Mouse (Mus musculus) stomach, embryonic 14.5 days (tissue): Measurements from ENCODE around the gene Zcchc12. TPM values are rescaled to one million over a fixed set of nuclear protein-coding genes. Genes with fewer than 3 reads are reported as not detected.

Experiments used
- ATAC-seq: fragments of 200-750 bp; cut with Nextera tagmentation; 2 replicates; pipeline ENCODE4 v1.8.0; 2017; ENCODE audit warnings: low read depth, moderate TSS enrichment; ENCODE audit not compliant: insufficient number of reproducible peaks, insufficient read depth, low FRiP score
- H3K27ac ChIP-seq: fragments of 300-500 bp; sonication (generic); 2 replicates; pipeline ENCODE4 v1.5.1; 2014; ENCODE audit warnings: mild to moderate bottlenecking, low read length, moderate library complexity, mixed read lengths
- H3K27me3 ChIP-seq: fragments of 300-500 bp; sonication (generic); 2 replicates; pipeline ENCODE4 v1.6.1; 2014; ENCODE audit warnings: low read length, control low read depth, mixed read lengths; ENCODE audit not compliant: control insufficient read depth, insufficient read depth
- H3K36me3 ChIP-seq: fragments of 300-500 bp; sonication (generic); 2 replicates; pipeline ENCODE4 v1.6.1; 2014; ENCODE audit warnings: mild to moderate bottlenecking, control low read depth, low read length, moderate library complexity, mixed read lengths; ENCODE audit not compliant: control insufficient read depth, insufficient read depth
- H3K4me1 ChIP-seq: fragments of 300-500 bp; sonication (generic); 2 replicates; pipeline ENCODE4 v1.6.1; 2014; ENCODE audit warnings: low read length, control low read depth, mixed read lengths; ENCODE audit not compliant: control insufficient read depth, insufficient read depth
- H3K4me2 ChIP-seq: fragments of 300-500 bp; sonication (generic); replicated peaks from 2 replicates; pipeline ENCODE4 v1.6.1; 2014; ENCODE audit warnings: low read depth, low read length, control low read depth
- H3K4me3 ChIP-seq: fragments of 300-500 bp; sonication (generic); 2 replicates; pipeline ENCODE4 v1.5.1; 2014; ENCODE audit warnings: low read depth, low read length, control low read depth
- H3K9ac ChIP-seq: fragments of 300-500 bp; sonication (generic); replicated peaks from 2 replicates; pipeline ENCODE4 v1.6.1; 2014; ENCODE audit warnings: low read depth, mild to moderate bottlenecking, control low read depth, low read length, moderate library complexity, mixed read lengths
- H3K9me3 ChIP-seq: fragments of 300-500 bp; sonication (generic); 2 replicates; pipeline ENCODE4 v1.6.1; 2016; ENCODE audit warnings: low read depth, low read length, control low read depth; ENCODE audit not compliant: control insufficient read depth
- WGBS: fragments of 180-500 bp; shearing (Covaris S2); extraction: QIAGEN DNeasy Blood & Tissue Kit; methylation state at CpG from one replicate; pipeline ENCODE4 v1.1.7; 2014; 5-methylcytosine and 5-hydroxymethylcytosine counted together
- polyA plus RNA-seq: library from polyadenylated mRNA; unstranded; fragments of >200 nt; fragmentation: Nextera tagmentation; extraction: Ambion mirVana; gene quantifications from 2 replicates; pipeline ENCODE4 v1.2.1, GENCODE M21; 2014

Zcchc12 gene
- polyA plus RNA-seq, 1 experiment from 2014 or later, result 21.7 TPM

DNA sequence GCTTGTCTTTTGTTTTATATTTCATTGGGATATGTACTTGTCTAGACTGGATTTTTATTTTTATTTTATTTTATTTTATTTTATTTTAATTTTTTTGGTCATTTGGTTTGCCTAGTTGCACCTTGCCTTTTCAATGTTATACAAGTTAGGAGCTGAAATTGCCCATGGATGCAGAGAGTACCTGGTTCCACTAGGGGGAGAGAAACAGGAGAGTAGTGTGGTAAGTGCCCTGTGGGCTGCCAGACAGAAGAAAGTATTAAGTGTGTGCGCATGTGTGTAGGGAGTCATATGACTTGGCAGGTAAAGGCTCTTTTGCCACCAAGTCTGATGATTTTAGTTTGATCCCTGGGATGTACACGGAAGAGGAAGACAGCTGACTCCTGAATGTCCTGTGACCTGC, 13.8 kb downstream of the Zcchc12 start:
- no peak overlapping the region for H3K4me2 ChIP-seq
- no peaks in the 10 kb centered on the region for H3K4me1 ChIP-seq
- H3K4me3 ChIP-seq, result no peak overlapping the region
- no peak overlapping the region for H3K9ac ChIP-seq
- H3K27ac ChIP-seq, result no peak overlapping the region
- WGBS, result 69% methylated on average over 2 of the region's 2 CpGs
- no peaks in the 10 kb centered on the region for H3K9me3 ChIP-seq
- H3K36me3 ChIP-seq, result no peaks in the 10 kb centered on the region
- ATAC-seq, result no peak
- no peaks in the 10 kb centered on the region for H3K27me3 ChIP-seq

DNA sequence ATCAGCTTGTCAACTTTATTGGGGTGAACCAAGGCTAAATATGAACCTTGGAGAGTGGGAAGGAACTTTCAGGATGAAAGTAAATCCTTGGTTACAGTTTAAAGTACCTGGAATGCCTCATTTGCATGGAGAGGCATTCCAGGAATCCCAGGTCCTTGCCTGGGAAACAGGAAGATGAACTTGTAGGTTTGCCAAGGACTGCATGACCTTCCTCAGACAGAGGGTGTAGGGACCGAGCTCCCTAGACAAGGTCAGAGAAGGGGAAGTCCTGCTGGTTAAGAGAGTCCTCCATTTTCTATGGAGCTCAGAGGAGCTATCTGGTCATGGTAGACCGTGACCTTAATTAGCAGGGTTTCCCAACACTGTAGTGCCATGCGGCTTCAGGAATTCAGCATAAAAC, 15.5 kb downstream of the Zcchc12 start:
- Histone ChIP-seq H3K27me3 (no peaks in the 10 kb centered on the region), H3K4me2 (no peak overlapping the region), H3K4me1 (no peaks in the 10 kb centered on the region), H3K9ac (no peak overlapping the region), H3K4me3 (no peak overlapping the region), H3K27ac (no peak overlapping the region), H3K9me3 (no peaks in the 10 kb centered on the region), H3K36me3 (no peaks in the 10 kb centered on the region)
- ATAC-seq, result no peak
- 87% methylated on average over 3 of the region's 3 CpGs for WGBS

DNA sequence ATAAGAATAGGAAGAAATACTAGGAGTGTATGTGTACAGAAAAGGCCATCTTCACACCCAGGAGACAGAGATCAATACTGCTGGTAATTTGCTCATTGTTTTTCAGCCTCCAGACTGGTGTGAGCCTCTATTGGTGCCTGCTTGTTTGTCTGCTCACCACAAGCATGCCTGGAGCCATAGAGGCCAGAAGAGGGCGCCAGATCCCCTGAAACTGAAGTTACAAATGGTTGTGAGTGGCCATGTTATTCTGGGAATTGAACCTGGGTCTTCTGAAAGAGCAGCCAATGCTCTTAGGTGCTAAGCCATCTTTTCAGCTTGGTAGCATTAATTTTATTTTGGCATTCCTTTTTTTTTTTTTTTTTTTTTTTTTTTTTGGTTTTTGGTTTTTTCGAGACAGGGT, 25.7 kb downstream of the Zcchc12 start:
- no peak overlapping the region for H3K4me2 ChIP-seq
- no peaks in the 10 kb centered on the region for H3K9me3 ChIP-seq
- no peak overlapping the region for H3K4me3 ChIP-seq
- H3K4me1 ChIP-seq, result no peaks in the 10 kb centered on the region
- no peak overlapping the region for H3K27ac ChIP-seq
- ATAC-seq, result no peak
- no peaks in the 10 kb centered on the region for H3K36me3 ChIP-seq
- 48% methylated on average over 2 of the region's 2 CpGs for WGBS
- no peak overlapping the region for H3K9ac ChIP-seq
- no peaks in the 10 kb centered on the region for H3K27me3 ChIP-seq

DNA sequence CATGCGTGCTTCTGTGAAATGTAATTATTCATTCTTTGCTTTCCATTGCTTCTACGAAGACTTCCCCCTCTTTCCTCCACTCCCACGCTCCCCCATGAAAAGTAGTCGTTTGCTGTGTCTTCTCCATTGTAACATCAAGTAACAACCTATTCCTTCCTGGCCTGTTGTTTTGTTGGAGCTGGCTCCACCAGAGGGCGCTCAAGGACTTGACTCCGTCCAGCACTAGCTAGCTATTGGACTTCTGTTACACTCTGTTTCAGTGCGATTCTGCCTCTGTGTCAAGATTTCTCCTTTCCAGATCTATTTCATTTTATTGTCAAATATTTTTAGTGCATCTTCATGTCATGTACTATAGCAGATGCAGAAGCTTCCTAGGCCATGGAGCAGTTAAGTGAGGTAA, 30.1 kb downstream of the Zcchc12 start:
- H3K36me3 ChIP-seq, result no peaks in the 10 kb centered on the region
- no peak overlapping the region for H3K27ac ChIP-seq
- no peaks in the 10 kb centered on the region for H3K27me3 ChIP-seq
- no peak for ATAC-seq
- H3K4me1 ChIP-seq, result no peaks in the 10 kb centered on the region
- H3K4me2 ChIP-seq, result no peak overlapping the region
- H3K4me3 ChIP-seq, result no peak overlapping the region
- no peak overlapping the region for H3K9ac ChIP-seq
- WGBS, result 21% methylated on average over 7 of the region's 7 CpGs
- H3K9me3 ChIP-seq, result no peaks in the 10 kb centered on the region

DNA sequence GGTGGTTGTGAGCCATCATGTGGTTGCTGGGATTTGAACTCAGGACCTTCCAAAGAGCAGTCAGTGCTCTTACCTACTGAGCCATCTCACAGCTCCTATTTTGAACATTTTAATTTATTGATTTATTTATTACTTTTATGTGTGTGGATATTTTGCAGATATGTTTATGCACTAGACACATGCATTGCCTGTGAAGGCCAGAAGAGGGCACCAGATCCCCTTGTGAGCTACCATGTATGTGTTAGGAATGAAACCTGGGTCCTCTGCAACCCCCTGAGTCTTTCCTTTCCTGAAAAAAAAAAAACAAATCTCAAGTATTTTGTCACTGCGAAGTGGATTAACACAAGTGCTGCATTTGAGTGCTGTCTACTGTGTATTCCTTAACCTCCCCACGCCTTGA, 30.9 kb downstream of the Zcchc12 start:
- Histone ChIP-seq H3K9ac (no peak overlapping the region), H3K4me1 (no peaks in the 10 kb centered on the region), H3K27ac (no peak overlapping the region), H3K27me3 (no peaks in the 10 kb centered on the region), H3K4me2 (no peak overlapping the region), H3K9me3 (no peaks in the 10 kb centered on the region), H3K36me3 (no peaks in the 10 kb centered on the region), H3K4me3 (no peak overlapping the region)
- 41% methylated on average over 2 of the region's 2 CpGs for WGBS
- no peak for ATAC-seq

DNA sequence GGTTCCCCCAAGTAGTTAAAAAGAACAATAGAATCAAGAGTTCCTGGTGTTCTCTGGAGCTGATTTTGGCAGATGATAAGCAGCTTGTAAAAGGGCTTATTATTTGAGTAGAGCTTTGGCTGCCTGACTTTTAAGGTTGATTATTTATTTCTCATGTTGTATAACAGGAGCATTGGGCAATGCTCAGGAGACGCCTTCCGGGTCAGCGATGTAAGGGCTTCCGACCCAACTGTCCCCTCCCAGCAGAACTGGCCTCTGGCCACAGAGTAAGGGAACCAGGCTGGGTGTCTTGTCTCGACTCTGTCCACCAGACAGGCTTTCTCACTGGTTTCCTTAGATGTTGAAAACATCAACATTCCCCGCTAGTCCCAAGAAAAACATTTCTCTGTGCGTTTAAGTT, 33.2 kb downstream of the Zcchc12 start:
- Histone ChIP-seq H3K4me1 (no peaks in the 10 kb centered on the region), H3K4me2 (no peak overlapping the region), H3K9ac (no peak overlapping the region), H3K27ac (no peak overlapping the region), H3K36me3 (no peaks in the 10 kb centered on the region), H3K27me3 (no peaks in the 10 kb centered on the region), H3K4me3 (no peak overlapping the region), H3K9me3 (no peaks in the 10 kb centered on the region)
- ATAC-seq, result no peak
- WGBS, result 67% methylated on average over 7 of the region's 7 CpGs

DNA sequence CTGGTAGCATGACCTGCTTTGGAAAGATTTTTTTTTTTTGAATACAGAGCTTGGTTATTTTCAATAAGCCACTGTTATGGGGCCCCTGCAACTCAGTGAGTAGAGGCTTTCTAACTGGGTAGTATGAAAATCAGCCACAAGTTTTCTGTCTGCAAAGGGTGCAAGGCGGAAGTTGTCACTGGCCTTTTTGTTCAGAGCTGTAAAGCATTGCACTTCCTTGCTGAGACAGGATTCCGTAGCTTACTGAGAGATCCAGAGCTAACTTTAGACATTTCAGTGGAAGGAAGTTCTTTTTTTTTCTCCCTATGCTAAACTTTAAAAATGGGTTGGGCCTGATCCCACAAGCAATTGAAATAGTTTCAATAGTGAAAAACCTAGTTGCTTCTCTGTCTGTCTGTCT, 33.6 kb downstream of the Zcchc12 start:
- ATAC-seq, result no peak
- H3K4me1 ChIP-seq, result no peaks in the 10 kb centered on the region
- H3K9ac ChIP-seq, result no peak overlapping the region
- 67% methylated on average over 2 of the region's 2 CpGs for WGBS
- H3K27me3 ChIP-seq, result no peaks in the 10 kb centered on the region
- no peak overlapping the region for H3K4me3 ChIP-seq
- H3K27ac ChIP-seq, result no peak overlapping the region
- H3K9me3 ChIP-seq, result no peaks in the 10 kb centered on the region
- no peak overlapping the region for H3K4me2 ChIP-seq
- no peaks in the 10 kb centered on the region for H3K36me3 ChIP-seq

DNA sequence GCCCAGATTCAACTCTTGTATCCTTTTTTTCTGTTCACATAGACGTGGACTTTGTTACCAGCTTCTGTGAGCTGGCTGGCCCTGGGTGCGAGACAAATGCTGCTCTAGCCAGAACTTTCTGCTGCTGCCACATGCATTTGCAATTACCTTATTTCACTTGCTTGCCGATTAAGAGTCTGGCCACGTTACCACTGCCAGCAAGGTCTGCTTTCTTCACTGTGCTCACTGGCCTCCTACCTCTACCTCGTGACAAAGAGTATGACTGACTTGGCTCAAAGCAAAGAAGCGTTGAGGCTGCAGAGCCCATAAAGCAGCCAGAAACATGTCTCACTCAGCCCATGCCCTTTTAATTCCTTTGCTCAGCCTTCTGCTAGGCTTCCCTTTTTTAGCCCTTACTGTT, 39.9 kb downstream of the Zcchc12 start:
- Histone ChIP-seq H3K27me3 (no peaks in the 10 kb centered on the region), H3K27ac (no peak overlapping the region), H3K4me3 (no peak overlapping the region), H3K9me3 (no peaks in the 10 kb centered on the region), H3K9ac (no peak overlapping the region), H3K4me1 (no peaks in the 10 kb centered on the region), H3K36me3 (no peaks in the 10 kb centered on the region), H3K4me2 (no peak overlapping the region)
- no peak for ATAC-seq
- WGBS, result 89% methylated on average over 6 of the region's 6 CpGs
